Mouse (Mus musculus) heart, embryonic 10.5 days (tissue): ENCODE measurements around the gene Fgf12. TPM values are rescaled to one million over a fixed set of nuclear protein-coding genes. Genes with fewer than 3 reads are reported as not detected.

Source experiments
- DNase-seq: peaks from one replicate; pipeline ENCODE4 v3.0.0-alpha.2; 2017; ENCODE audit warnings: low spot score
- H3K27ac ChIP-seq: fragments of 300-500 bp; sonication (generic); 2 replicates; pipeline ENCODE4 v1.5.1; 2016; ENCODE audit warnings: mild to moderate bottlenecking
- H3K27me3 ChIP-seq: fragments of 300-500 bp; sonication (generic); 2 replicates; pipeline ENCODE4 v1.6.1; 2016; ENCODE audit warnings: mild to moderate bottlenecking; ENCODE audit not compliant: poor library complexity, insufficient read depth, severe bottlenecking
- H3K36me3 ChIP-seq: fragments of 300-500 bp; sonication (generic); 2 replicates; pipeline ENCODE4 v1.6.1; 2016; ENCODE audit warnings: mild to moderate bottlenecking, moderate library complexity
- H3K4me1 ChIP-seq: fragments of 300-500 bp; sonication (generic); 2 replicates; pipeline ENCODE4 v1.6.1; 2016; ENCODE audit warnings: mild to moderate bottlenecking
- H3K4me3 ChIP-seq: fragments of 300-500 bp; sonication (generic); 2 replicates; pipeline ENCODE4 v1.5.1; 2016; ENCODE audit warnings: mild to moderate bottlenecking, moderate library complexity
- H3K9me3 ChIP-seq: fragments of 300-500 bp; sonication (generic); 2 replicates; pipeline ENCODE4 v1.6.1; 2016; ENCODE audit warnings: mild to moderate bottlenecking, moderate library complexity
- WGBS: fragments of 180-500 bp; shearing (Covaris S2); methylation state at CpG from one replicate; pipeline ENCODE4 v1.1.7; 2016; 5-methylcytosine and 5-hydroxymethylcytosine counted together
- polyA plus RNA-seq: library from polyadenylated mRNA; unstranded; fragments of >200 nt; fragmentation: Nextera tagmentation; extraction: Ambion mirVana; gene quantifications from 2 replicates; pipeline ENCODE4 v1.2.1, GENCODE M21; 2016

Fgf12 gene
- polyA plus RNA-seq, 1 experiment from 2014 or later = 2.0 TPM

DNA sequence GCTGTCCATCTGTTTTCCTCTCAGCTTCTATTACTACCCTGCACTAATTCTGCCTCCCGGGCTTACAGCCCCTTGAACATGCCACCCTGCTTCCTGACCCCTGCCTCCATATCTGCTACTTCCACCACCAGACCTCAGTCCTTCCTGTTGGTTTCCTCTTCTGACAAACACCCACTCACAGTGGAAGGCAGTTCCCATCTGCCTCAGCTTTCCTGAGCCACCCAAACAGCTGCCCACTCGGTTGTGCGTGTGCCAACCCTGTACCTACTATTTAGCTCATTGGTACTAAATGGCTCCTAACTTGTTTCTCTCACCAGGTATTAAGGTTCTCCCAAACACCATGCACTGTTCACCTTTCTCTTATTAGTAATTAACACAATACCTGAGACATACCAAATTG is 71.2 kb downstream of the Fgf12 start:
- 79% methylated on average over 3 of the region's 3 CpGs for WGBS
- Histone ChIP-seq H3K27ac (no peak overlapping the region), H3K4me3 (no peak overlapping the region), H3K4me1 (no peaks in the 10 kb centered on the region), H3K27me3 (no peaks in the 10 kb centered on the region), H3K9me3 (no peaks in the 10 kb centered on the region), H3K36me3 (no peaks in the 10 kb centered on the region)
- no peak for DNase-seq

DNA sequence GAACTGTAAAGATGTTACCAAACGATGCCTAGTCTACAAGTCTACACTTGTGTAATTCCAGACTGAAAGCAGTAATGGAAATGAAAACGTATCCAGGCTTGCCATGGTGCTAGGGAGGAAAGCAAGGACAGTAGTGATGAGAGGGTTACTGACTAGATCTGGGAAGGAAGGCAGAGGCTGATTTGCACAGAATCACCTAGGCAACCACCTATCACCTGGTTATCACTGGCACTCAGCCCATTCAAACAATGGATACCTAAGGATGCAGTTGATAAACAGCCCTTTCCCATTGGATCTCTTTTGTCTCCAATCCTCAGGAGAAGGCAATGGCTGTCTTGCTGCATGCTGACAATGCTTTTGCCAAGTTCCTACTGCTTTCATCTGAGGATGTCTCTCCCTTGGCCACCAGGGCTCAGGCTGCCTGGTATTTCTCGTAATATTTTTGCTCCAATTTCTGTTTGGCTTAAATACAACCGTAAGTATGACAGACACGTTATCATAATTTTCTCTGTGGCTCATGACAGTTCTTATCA is 84.0 kb downstream of the Fgf12 start:
- H3K4me3 ChIP-seq = no peak overlapping the region
- H3K27ac ChIP-seq = no peak overlapping the region
- 74% methylated on average over 5 of the region's 5 CpGs for WGBS
- H3K36me3 ChIP-seq = no peaks in the 10 kb centered on the region
- no peak for DNase-seq
- no peaks in the 10 kb centered on the region for H3K9me3 ChIP-seq
- no peaks in the 10 kb centered on the region for H3K27me3 ChIP-seq
- H3K4me1 ChIP-seq = no peaks in the 10 kb centered on the region

DNA sequence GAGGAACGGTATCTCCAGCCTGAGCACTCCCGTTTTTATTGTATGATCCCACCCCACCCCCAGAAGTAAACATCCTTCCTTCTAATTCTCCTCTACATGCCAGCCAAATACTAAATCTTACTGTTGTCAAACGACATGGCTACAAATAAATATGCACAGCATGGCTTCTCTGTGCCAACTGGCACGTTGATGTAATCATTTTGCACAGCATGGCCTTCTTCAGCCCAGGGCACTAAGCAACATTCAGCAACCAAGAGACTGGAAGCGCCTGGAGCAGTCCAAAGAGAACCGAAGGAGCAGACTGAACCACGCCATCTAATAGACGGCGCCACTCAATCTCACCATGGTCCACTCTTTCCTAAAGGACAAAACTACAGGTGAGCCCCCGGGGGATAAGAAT is 100.2 kb downstream of the Fgf12 start:
- no peak overlapping the region for H3K27ac ChIP-seq
- 88% methylated on average over 10 of the region's 10 CpGs for WGBS
- H3K4me1 ChIP-seq = no peaks in the 10 kb centered on the region
- no peaks in the 10 kb centered on the region for H3K27me3 ChIP-seq
- no peaks in the 10 kb centered on the region for H3K36me3 ChIP-seq
- H3K9me3 ChIP-seq = no peaks in the 10 kb centered on the region
- H3K4me3 ChIP-seq = no peak overlapping the region
- no peak for DNase-seq

DNA sequence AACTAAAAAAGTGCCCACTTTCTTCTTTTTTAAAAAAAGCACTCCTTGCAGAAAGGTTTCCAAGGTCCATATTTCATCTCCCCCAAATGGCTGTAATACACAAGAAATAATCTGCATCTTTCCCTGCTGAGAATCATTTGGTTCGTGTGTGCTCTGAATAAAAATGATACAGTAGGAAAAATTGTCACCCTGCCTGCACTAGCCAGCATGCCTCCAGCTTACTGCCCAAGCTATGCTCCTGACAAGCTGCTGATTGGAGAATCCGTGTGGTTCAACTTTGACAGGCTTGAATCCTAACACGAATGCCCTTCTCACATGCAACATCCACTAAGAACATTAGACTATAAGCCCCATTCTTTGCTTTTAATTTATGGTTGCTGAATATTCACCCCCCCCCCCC is 102.3 kb downstream of the Fgf12 start:
- WGBS = 68% methylated on average over 3 of the region's 3 CpGs
- H3K36me3 ChIP-seq = no peaks in the 10 kb centered on the region
- H3K4me3 ChIP-seq = no peak overlapping the region
- no peaks in the 10 kb centered on the region for H3K4me1 ChIP-seq
- H3K27me3 ChIP-seq = no peaks in the 10 kb centered on the region
- no peak overlapping the region for H3K27ac ChIP-seq
- DNase-seq = no peak
- H3K9me3 ChIP-seq = no peaks in the 10 kb centered on the region

DNA sequence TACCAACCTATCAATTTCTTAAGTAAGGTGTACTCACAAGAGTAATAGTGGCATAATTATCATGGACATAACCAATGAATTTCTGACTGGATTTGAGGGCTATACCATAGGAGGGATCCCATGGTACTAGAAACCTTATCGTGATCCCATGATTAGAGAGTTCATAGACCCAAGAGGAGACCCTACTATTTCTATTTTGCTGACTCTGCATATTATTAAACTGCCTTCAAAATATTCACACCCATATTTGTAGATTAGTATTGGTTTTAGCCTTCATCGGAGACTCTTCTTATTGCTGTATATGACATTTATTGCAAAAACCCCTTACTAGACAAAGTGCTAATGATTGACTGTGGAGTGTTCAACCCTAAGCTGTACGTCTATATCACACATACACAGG is 107.8 kb downstream of the Fgf12 start:
- Histone ChIP-seq H3K9me3 (no peaks in the 10 kb centered on the region), H3K27me3 (no peaks in the 10 kb centered on the region), H3K4me1 (no peaks in the 10 kb centered on the region), H3K36me3 (no peaks in the 10 kb centered on the region), H3K4me3 (no peak overlapping the region), H3K27ac (no peak overlapping the region)
- DNase-seq = no peak
- 87% methylated on average over 3 of the region's 3 CpGs for WGBS

DNA sequence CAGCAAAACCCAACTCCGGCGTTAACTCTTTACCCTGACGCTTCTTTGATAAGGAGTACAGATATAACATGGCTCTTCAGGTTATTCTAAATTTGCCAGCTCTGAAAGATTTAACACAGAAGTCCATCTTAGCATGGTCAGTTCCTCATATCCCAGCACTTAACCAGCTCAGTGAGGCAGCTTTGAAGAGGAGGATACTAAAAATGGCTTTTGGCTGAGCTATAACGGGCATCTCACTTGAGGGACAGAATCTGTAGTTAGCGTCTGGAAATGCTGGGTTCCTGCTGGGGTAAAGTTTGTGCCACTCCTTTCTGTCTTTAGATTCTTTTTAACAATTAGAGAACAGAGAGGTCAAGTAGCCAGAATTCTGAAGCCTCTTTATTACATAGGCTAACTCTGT is 121.1 kb downstream of the Fgf12 start:
- Histone ChIP-seq H3K27me3 (no peaks in the 10 kb centered on the region), H3K9me3 (no peaks in the 10 kb centered on the region), H3K4me1 (peaks cover 4% of the 10 kb centered on the region; the same call in 1 of the 2 replicates), H3K4me3 (no peak overlapping the region), H3K36me3 (no peaks in the 10 kb centered on the region), H3K27ac (peak overlapping the region; percentile 59; the same call in 1 of the 2 replicates)
- DNase-seq = no peak
- 40% methylated on average over 5 of the region's 5 CpGs for WGBS

DNA sequence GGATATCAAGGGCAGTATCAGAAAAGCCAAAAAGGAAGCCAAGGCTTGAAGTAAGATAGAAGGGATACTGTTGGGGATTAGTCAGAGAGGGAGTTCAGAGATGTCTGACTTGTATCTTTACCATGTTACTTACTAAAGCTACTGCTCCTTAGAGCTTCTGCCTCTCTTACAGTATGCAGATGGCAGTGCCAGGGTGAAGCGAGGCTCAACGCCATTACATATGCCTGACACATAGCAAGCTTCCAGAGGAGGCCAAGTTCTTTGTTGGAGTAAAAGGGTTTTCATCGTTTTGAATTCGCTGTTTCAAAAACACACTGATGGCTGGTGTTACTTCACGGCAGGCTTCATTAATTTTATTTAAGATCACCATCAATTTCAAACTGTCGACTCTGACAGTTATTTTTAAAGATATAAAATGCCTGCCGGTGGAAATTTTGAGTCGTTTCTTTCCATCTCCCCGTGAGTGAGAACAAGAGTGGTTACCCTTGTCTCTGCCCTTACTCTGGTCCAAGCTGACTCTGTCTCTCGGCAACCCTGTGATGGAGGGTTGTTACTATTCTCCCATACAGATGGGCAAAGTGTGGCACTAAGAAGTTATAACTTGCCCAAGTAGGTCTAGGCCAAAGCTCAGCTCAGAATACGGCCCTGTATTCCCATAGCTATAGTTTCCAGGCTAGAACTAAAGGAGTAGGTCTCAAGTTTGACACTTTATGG is 121.9 kb downstream of the Fgf12 start:
- Histone ChIP-seq H3K4me1 (peaks cover 4% of the 10 kb centered on the region; the same call in 1 of the 2 replicates), H3K27ac (no peak overlapping the region), H3K36me3 (no peaks in the 10 kb centered on the region), H3K4me3 (no peak overlapping the region), H3K9me3 (no peaks in the 10 kb centered on the region), H3K27me3 (no peaks in the 10 kb centered on the region)
- WGBS = 88% methylated on average over 11 of the region's 11 CpGs
- DNase-seq = no peak

DNA sequence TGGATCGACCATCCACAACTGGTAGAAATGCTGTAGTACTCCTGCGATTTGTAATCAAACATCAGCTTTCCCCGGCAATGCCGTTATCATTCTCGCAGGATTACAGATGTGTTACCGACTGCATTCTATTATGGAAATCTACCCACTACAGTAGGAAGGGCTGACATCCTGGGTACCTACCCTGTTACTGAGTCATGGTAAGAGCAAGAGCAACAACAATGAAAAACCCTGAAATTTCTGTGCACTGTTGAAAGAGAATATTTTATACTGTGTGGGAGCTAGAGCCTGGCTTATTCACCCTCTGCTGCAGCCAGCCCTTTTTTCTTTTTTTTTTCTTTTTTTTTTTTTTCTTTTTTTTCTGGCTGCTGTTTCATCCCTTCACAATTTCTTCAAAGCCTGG is 126.6 kb downstream of the Fgf12 start:
- no peak for DNase-seq
- Histone ChIP-seq H3K4me3 (no peak overlapping the region), H3K4me1 (no peaks in the 10 kb centered on the region), H3K9me3 (no peaks in the 10 kb centered on the region), H3K27ac (no peak overlapping the region), H3K27me3 (no peaks in the 10 kb centered on the region), H3K36me3 (no peaks in the 10 kb centered on the region)
- WGBS = 80% methylated on average over 6 of the region's 6 CpGs

DNA sequence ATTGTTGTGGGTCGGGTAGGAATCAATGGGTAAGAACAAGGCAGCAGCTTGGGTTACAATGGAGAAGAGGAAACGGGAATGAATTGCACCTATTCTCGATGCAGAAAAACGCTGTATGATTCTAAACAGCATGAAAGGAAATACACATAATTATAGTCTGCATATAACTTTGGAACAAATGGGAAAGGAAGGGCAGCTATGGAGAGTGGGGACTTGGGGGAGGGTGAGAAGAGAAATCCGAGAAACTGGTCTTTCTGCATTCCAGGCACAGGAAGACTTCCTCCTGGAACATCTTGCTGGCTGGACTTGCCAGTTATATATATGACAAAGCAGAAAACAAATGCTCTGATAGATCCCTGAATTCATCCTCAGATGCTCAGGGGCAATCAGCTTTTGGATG is 127.2 kb downstream of the Fgf12 start:
- Histone ChIP-seq H3K27me3 (no peaks in the 10 kb centered on the region), H3K4me1 (no peaks in the 10 kb centered on the region), H3K36me3 (no peaks in the 10 kb centered on the region), H3K27ac (no peak overlapping the region), H3K4me3 (no peak overlapping the region), H3K9me3 (no peaks in the 10 kb centered on the region)
- DNase-seq = no peak
- 69% methylated on average over 5 of the region's 5 CpGs for WGBS

DNA sequence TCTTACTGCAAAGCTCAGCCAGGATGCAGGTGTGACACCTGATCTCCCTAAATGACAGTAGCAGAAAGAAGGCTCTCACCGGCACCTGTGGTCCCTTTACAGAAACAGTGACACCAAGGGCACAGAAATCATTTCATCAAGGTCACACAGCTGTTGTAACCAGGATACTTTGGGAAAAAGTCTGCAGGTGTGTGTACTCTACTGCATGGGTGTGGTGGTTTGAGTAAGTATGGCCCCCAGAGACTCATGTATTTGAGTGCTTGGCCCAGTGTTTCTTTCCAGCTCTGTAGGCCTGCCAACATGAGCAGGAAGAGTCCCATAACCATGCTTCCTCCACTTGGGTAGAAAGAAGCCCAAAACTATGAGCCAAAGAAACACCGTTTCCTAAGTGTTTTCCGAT is 138.5 kb downstream of the Fgf12 start:
- DNase-seq = no peak
- H3K9me3 ChIP-seq = no peaks in the 10 kb centered on the region
- H3K36me3 ChIP-seq = no peaks in the 10 kb centered on the region
- H3K27ac ChIP-seq = no peak overlapping the region
- no peaks in the 10 kb centered on the region for H3K27me3 ChIP-seq
- no peak overlapping the region for H3K4me3 ChIP-seq
- no peaks in the 10 kb centered on the region for H3K4me1 ChIP-seq
- WGBS = 77% methylated on average over 3 of the region's 3 CpGs

DNA sequence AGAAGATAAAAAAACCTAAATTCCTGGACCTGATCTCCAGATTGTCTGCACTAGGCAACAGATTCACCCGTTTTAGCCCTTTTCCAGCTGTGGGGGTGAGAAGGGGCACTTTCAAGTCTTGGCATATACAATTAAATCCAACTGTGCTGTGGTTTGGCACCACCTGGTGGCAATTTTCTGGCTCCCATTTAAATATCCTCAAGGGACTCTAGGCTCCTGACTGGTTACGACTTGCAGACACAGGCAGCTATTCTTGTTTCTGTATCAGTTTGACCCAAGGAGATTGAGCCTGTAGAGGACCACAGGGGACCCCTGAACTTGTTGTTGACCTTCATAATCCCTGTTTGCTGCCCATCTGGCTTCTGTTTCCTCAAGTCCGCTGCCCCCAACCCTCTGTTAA is 141.9 kb downstream of the Fgf12 start:
- no peak for DNase-seq
- Histone ChIP-seq H3K36me3 (no peaks in the 10 kb centered on the region), H3K9me3 (no peaks in the 10 kb centered on the region), H3K4me1 (no peaks in the 10 kb centered on the region), H3K4me3 (no peak overlapping the region), H3K27me3 (no peaks in the 10 kb centered on the region), H3K27ac (no peak overlapping the region)
- WGBS = 10% methylated on average over 3 of the region's 3 CpGs

DNA sequence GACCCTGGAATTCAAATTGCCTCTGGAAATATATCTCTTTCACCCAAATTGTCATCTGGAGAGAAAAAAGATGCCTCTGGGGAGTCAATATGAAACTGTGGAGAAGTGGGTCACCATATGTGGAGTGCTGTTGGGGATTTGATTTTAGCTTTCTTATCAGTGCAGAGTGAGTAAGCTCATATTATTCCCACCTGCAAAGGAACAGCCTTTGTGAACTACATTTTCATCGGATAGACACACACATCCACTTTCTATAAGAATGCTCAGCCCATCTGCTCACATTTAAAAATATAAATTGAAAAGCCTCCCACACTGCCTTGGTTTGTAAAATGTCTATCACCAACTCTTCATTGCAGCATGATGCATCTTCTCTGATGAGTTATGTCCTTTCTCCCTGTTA is 149.7 kb downstream of the Fgf12 start:
- no peak for DNase-seq
- H3K36me3 ChIP-seq = no peaks in the 10 kb centered on the region
- H3K9me3 ChIP-seq = no peaks in the 10 kb centered on the region
- H3K4me3 ChIP-seq = no peak overlapping the region
- no peak overlapping the region for H3K27ac ChIP-seq
- 71% methylated on average over 1 of the region's 1 CpGs for WGBS
- H3K4me1 ChIP-seq = no peaks in the 10 kb centered on the region
- no peaks in the 10 kb centered on the region for H3K27me3 ChIP-seq

DNA sequence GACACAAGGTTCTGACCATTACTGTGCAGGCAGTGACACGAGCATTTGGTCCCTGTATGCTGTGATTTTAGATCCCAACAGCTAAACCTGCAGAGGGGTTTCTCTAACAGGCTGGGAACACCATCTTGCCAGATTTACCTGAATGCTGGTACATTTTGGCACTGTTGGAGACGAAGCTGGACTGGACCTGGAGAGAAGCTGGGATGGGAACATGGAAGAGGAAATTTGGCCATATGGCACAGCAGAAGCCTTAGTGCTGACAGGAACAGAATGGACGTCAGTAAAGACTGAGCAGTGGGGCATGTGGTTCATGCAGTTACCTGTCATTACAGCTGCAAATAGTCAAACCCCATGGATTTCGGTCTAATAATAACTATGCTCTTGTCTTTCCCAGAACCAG is 151.1 kb downstream of the Fgf12 start:
- no peak overlapping the region for H3K4me3 ChIP-seq
- no peaks in the 10 kb centered on the region for H3K36me3 ChIP-seq
- no peak overlapping the region for H3K27ac ChIP-seq
- WGBS = 74% methylated on average over 4 of the region's 4 CpGs
- no peaks in the 10 kb centered on the region for H3K9me3 ChIP-seq
- H3K4me1 ChIP-seq = no peaks in the 10 kb centered on the region
- H3K27me3 ChIP-seq = no peaks in the 10 kb centered on the region
- no peak for DNase-seq

DNA sequence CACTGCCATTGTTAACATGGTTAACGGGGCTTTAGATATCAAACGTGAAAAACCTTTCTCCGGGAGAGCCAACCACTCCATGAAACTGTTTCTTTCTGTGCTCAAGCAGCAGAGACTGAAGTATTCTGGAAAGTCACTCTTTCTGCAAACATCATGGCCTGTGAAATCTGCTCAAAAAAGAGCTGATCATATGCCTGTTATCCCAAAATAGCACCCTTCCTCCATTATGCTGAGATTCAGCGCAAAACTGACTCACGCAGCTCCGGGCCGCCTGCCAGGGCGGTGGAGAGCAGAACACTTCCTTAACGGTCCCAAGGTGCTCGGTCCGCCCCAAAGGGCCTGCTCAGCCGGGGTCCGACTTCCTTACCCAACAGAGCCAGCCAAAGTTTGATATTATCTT is 156.8 kb downstream of the Fgf12 start:
- Histone ChIP-seq H3K36me3 (no peaks in the 10 kb centered on the region), H3K9me3 (no peaks in the 10 kb centered on the region)
- WGBS = 77% methylated on average over 13 of the region's 13 CpGs

More for the DNA sequence above, 156.8 kb downstream of the Fgf12 start:
- Histone ChIP-seq H3K4me3 (no peak overlapping the region), H3K27me3 (peaks cover 7% of the 10 kb centered on the region; the same call in 1 of the 2 replicates), H3K27ac (no peak overlapping the region), H3K4me1 (no peaks in the 10 kb centered on the region)
- no peak for DNase-seq
